In genomic region chr14:50356725-50357124, GRCm38 (mm10) we compare ENCODE assay signal across 51 mouse cellular contexts. TPM values are rescaled to one million over a fixed set of nuclear protein-coding genes. Genes with fewer than 3 reads are reported as not detected.
"Had no signal": no experiment of that assay in that cellular context is flagged by ENCODE, and none has a peak within 500 bp of the region (broad histone marks: within the 10 kb centered on the region; RNA-seq: fewer than 3 reads in every experiment).

No protein-coding gene starts in this region.

- DNase-seq: heart, postnatal 10 days; heart, postnatal 14 days; heart, postnatal 36 days; heart, postnatal 4 days; kidney, adult 11 months; kidney, adult 18-20 months; kidney, adult 2 months; kidney, adult 8-10 months; kidney, adult 9 months; kidney, postnatal 10 days; kidney, postnatal 14 days; kidney, postnatal 25 days; kidney, postnatal 36 days; kidney, postnatal 4 days; layer of hippocampus, adult 9-11 months; layer of hippocampus, postnatal 36 days had no signal

- H3K4me2 ChIP-seq: heart, embryonic 11.5 days; heart, embryonic 12.5 days; heart, embryonic 13.5 days; heart, embryonic 15.5 days; hindbrain, embryonic 12.5 days; hindbrain, embryonic 13.5 days; hindbrain, embryonic 14.5 days; hindbrain, embryonic 15.5 days; intestine, embryonic 15.5 days; kidney, embryonic 15.5 days had no signal

- H3K4me1 ChIP-seq: heart, embryonic 10.5 days; heart, embryonic 12.5 days; heart, embryonic 13.5 days; heart, embryonic 15.5 days; hindbrain, embryonic 10.5 days; hindbrain, embryonic 12.5 days; hindbrain, embryonic 13.5 days; hindbrain, embryonic 15.5 days; intestine, embryonic 15.5 days; kidney, embryonic 15.5 days had no signal

- ATAC-seq: hindbrain, embryonic 16.5 days; hindbrain, postnatal 0 days; inflammation-experienced regulatory T-cells, adult 6 months; intestine, embryonic 15.5 days; intestine, embryonic 16.5 days; intestine, postnatal 0 days had no signal

- H3K27me3 ChIP-seq: heart, embryonic 12.5 days; heart, embryonic 13.5 days; heart, embryonic 15.5 days; hindbrain, embryonic 12.5 days; hindbrain, embryonic 13.5 days; hindbrain, embryonic 15.5 days; intestine, embryonic 15.5 days; kidney, embryonic 15.5 days had no signal

- H3K4me3 ChIP-seq: heart, embryonic 10.5 days; heart, embryonic 12.5 days; heart, embryonic 13.5 days; heart, embryonic 15.5 days; hindbrain, embryonic 10.5 days; hindbrain, embryonic 12.5 days; hindbrain, embryonic 13.5 days; hindbrain, embryonic 15.5 days; intestine, embryonic 15.5 days; kidney, embryonic 15.5 days; layer of hippocampus, adult 2 months had no signal

- H3K9ac ChIP-seq: heart, embryonic 12.5 days; heart, embryonic 13.5 days; heart, embryonic 15.5 days; hindbrain, embryonic 12.5 days; hindbrain, embryonic 13.5 days; hindbrain, embryonic 14.5 days; hindbrain, embryonic 15.5 days; intestine, embryonic 15.5 days; kidney, embryonic 15.5 days had no signal

- H3K27ac ChIP-seq: heart, embryonic 10.5 days; heart, embryonic 13.5 days; heart, embryonic 15.5 days; hindbrain, embryonic 10.5 days; hindbrain, embryonic 12.5 days; hindbrain, embryonic 13.5 days; hindbrain, embryonic 14.5 days; hindbrain, embryonic 15.5 days; hindbrain, postnatal 0 days; intestine, embryonic 15.5 days; kidney, embryonic 15.5 days; kidney, postnatal 0 days; layer of hippocampus, adult 2 months had no signal

- H3K9me3 ChIP-seq: heart, embryonic 10.5 days; heart, embryonic 12.5 days; heart, embryonic 15.5 days; hindbrain, embryonic 10.5 days; hindbrain, embryonic 12.5 days; hindbrain, embryonic 13.5 days; hindbrain, embryonic 15.5 days; intestine, embryonic 15.5 days; kidney, embryonic 15.5 days had no signal

- H3K36me3 ChIP-seq: heart, embryonic 10.5 days; heart, embryonic 12.5 days; heart, embryonic 13.5 days; heart, embryonic 15.5 days; hindbrain, embryonic 10.5 days; hindbrain, embryonic 12.5 days; hindbrain, embryonic 13.5 days; hindbrain, embryonic 15.5 days; intestine, embryonic 15.5 days; kidney, embryonic 15.5 days had no signal

RNA-seq across cellular contexts. Expression of gene Tlr11, which starts 1.0 kb away (rescaled TPM):
- total RNA-seq: heart, postnatal 14 days; heart, postnatal 25 days; heart, postnatal 4 days; hematopoietic stem cell, adult 5-6 weeks; hindbrain, postnatal 0 days; layer of hippocampus, adult 18-20 months; layer of hippocampus, adult 2 months; layer of hippocampus, adult 8-10 months; layer of hippocampus, postnatal 10 days; layer of hippocampus, postnatal 14 days; layer of hippocampus, postnatal 25 days; layer of hippocampus, postnatal 36 days had no signal
- polyA plus RNA-seq: heart, embryonic 10.5 days; heart, embryonic 11.5 days; heart, embryonic 12.5 days; heart, embryonic 13.5 days; heart, embryonic 14.5 days; heart, embryonic 15.5 days; heart, embryonic 16.5 days; heart, postnatal 0 days; hindbrain, embryonic 10.5 days; hindbrain, embryonic 11.5 days; hindbrain, embryonic 12.5 days; hindbrain, embryonic 13.5 days; hindbrain, embryonic 14.5 days; hindbrain, embryonic 15.5 days; hindbrain, embryonic 16.5 days; hindbrain, postnatal 0 days; intestine, embryonic 14.5 days; intestine, embryonic 15.5 days; kidney, embryonic 14.5 days; kidney, embryonic 15.5 days; kidney, embryonic 16.5 days; kidney, postnatal 0 days had no signal

RNA-seq across cellular contexts. Expression of gene Olfr735, which starts 8.1 kb away (rescaled TPM):
- total RNA-seq: heart, adult 8-10 months; heart, postnatal 10 days; heart, postnatal 14 days; heart, postnatal 25 days; heart, postnatal 36 days; heart, postnatal 4 days; hematopoietic stem cell, adult 5-6 weeks; hindbrain, postnatal 0 days; layer of hippocampus, adult 18-20 months; layer of hippocampus, adult 2 months; layer of hippocampus, adult 8-10 months; layer of hippocampus, postnatal 10 days; layer of hippocampus, postnatal 14 days; layer of hippocampus, postnatal 25 days; layer of hippocampus, postnatal 36 days had no signal
- polyA plus RNA-seq: heart, embryonic 10.5 days; heart, embryonic 11.5 days; heart, embryonic 12.5 days; heart, embryonic 13.5 days; heart, embryonic 14.5 days; heart, embryonic 15.5 days; heart, embryonic 16.5 days; heart, postnatal 0 days; hindbrain, embryonic 10.5 days; hindbrain, embryonic 11.5 days; hindbrain, embryonic 12.5 days; hindbrain, embryonic 13.5 days; hindbrain, embryonic 14.5 days; hindbrain, embryonic 15.5 days; hindbrain, embryonic 16.5 days; hindbrain, postnatal 0 days; inflammation-experienced regulatory T-cells, adult 6 months; intestine, embryonic 14.5 days; intestine, embryonic 15.5 days; intestine, embryonic 16.5 days; intestine, postnatal 0 days; kidney, adult 2 months; kidney, embryonic 14.5 days; kidney, embryonic 15.5 days; kidney, embryonic 16.5 days; kidney, postnatal 0 days; large intestine, adult 2 months had no signal

RNA-seq across cellular contexts. Expression of gene Olfr736, which starts 24.2 kb away (rescaled TPM):
- total RNA-seq: heart, adult 8-10 months; heart, postnatal 10 days; heart, postnatal 14 days; heart, postnatal 25 days; heart, postnatal 36 days; heart, postnatal 4 days; hematopoietic stem cell, adult 5-6 weeks; hindbrain, postnatal 0 days; layer of hippocampus, adult 18-20 months; layer of hippocampus, adult 2 months; layer of hippocampus, adult 8-10 months; layer of hippocampus, postnatal 10 days; layer of hippocampus, postnatal 14 days; layer of hippocampus, postnatal 25 days; layer of hippocampus, postnatal 36 days had no signal
- polyA plus RNA-seq: heart, embryonic 10.5 days; heart, embryonic 11.5 days; heart, embryonic 12.5 days; heart, embryonic 13.5 days; heart, embryonic 14.5 days; heart, embryonic 15.5 days; heart, embryonic 16.5 days; heart, postnatal 0 days; hindbrain, embryonic 10.5 days; hindbrain, embryonic 11.5 days; hindbrain, embryonic 12.5 days; hindbrain, embryonic 13.5 days; hindbrain, embryonic 14.5 days; hindbrain, embryonic 15.5 days; hindbrain, embryonic 16.5 days; hindbrain, postnatal 0 days; inflammation-experienced regulatory T-cells, adult 6 months; intestine, embryonic 14.5 days; intestine, embryonic 15.5 days; intestine, embryonic 16.5 days; intestine, postnatal 0 days; kidney, adult 2 months; kidney, embryonic 14.5 days; kidney, embryonic 15.5 days; kidney, embryonic 16.5 days; kidney, postnatal 0 days; large intestine, adult 2 months had no signal

RNA-seq across cellular contexts. Expression of gene Olfr734, which starts 30.2 kb away (rescaled TPM):
- total RNA-seq: heart, adult 8-10 months; heart, postnatal 10 days; heart, postnatal 14 days; heart, postnatal 25 days; heart, postnatal 36 days; heart, postnatal 4 days; hematopoietic stem cell, adult 5-6 weeks; hindbrain, postnatal 0 days; layer of hippocampus, adult 18-20 months; layer of hippocampus, adult 2 months; layer of hippocampus, adult 8-10 months; layer of hippocampus, postnatal 10 days; layer of hippocampus, postnatal 14 days; layer of hippocampus, postnatal 25 days; layer of hippocampus, postnatal 36 days had no signal
- polyA plus RNA-seq: heart, embryonic 10.5 days; heart, embryonic 11.5 days; heart, embryonic 12.5 days; heart, embryonic 13.5 days; heart, embryonic 14.5 days; heart, embryonic 15.5 days; heart, embryonic 16.5 days; heart, postnatal 0 days; hindbrain, embryonic 10.5 days; hindbrain, embryonic 11.5 days; hindbrain, embryonic 12.5 days; hindbrain, embryonic 13.5 days; hindbrain, embryonic 14.5 days; hindbrain, embryonic 15.5 days; hindbrain, embryonic 16.5 days; hindbrain, postnatal 0 days; inflammation-experienced regulatory T-cells, adult 6 months; intestine, embryonic 14.5 days; intestine, embryonic 15.5 days; intestine, embryonic 16.5 days; intestine, postnatal 0 days; kidney, adult 2 months; kidney, embryonic 14.5 days; kidney, embryonic 15.5 days; kidney, embryonic 16.5 days; kidney, postnatal 0 days; large intestine, adult 2 months had no signal

RNA-seq across cellular contexts. Expression of gene Olfr738, which starts 50.6 kb away (rescaled TPM):
- total RNA-seq: heart, adult 8-10 months; heart, postnatal 10 days; heart, postnatal 14 days; heart, postnatal 25 days; heart, postnatal 36 days; heart, postnatal 4 days; hematopoietic stem cell, adult 5-6 weeks; hindbrain, postnatal 0 days; layer of hippocampus, adult 18-20 months; layer of hippocampus, adult 2 months; layer of hippocampus, adult 8-10 months; layer of hippocampus, postnatal 10 days; layer of hippocampus, postnatal 14 days; layer of hippocampus, postnatal 25 days; layer of hippocampus, postnatal 36 days had no signal
- polyA plus RNA-seq: heart, embryonic 10.5 days; heart, embryonic 11.5 days; heart, embryonic 12.5 days; heart, embryonic 13.5 days; heart, embryonic 14.5 days; heart, embryonic 15.5 days; heart, embryonic 16.5 days; heart, postnatal 0 days; hindbrain, embryonic 10.5 days; hindbrain, embryonic 11.5 days; hindbrain, embryonic 12.5 days; hindbrain, embryonic 13.5 days; hindbrain, embryonic 14.5 days; hindbrain, embryonic 15.5 days; hindbrain, embryonic 16.5 days; hindbrain, postnatal 0 days; inflammation-experienced regulatory T-cells, adult 6 months; intestine, embryonic 14.5 days; intestine, embryonic 15.5 days; intestine, embryonic 16.5 days; intestine, postnatal 0 days; kidney, adult 2 months; kidney, embryonic 14.5 days; kidney, embryonic 15.5 days; kidney, embryonic 16.5 days; kidney, postnatal 0 days; large intestine, adult 2 months had no signal
